Mouse (Mus musculus) cerebellum, adult 2 months (tissue): Measurements from ENCODE around the gene Ern1. TPM values are rescaled to one million over a fixed set of nuclear protein-coding genes. Genes with fewer than 3 reads are reported as not detected.

Source experiments
- DNase-seq, 2 experiments: peaks; one replicate each; pipeline ENCODE4 v3.0.0; 2021
- H3K27ac ChIP-seq: fragments of 200-500 bp; 2 replicates; pipeline ENCODE4 v1.5.1; 2012; ENCODE audit warnings: low read length, control low read depth, inconsistent platforms; ENCODE audit not compliant: insufficient read depth
- H3K27me3 ChIP-seq: fragments of 200-500 bp; 2 replicates; pipeline ENCODE4 v1.6.1; 2012; ENCODE audit warnings: inconsistent platforms, mild to moderate bottlenecking, low read length, moderate library complexity; ENCODE audit not compliant: control insufficient read depth, insufficient read depth
- H3K4me1 ChIP-seq: fragments of 200-500 bp; 2 replicates; pipeline ENCODE4 v1.6.1; 2011; ENCODE audit warnings: low read length; ENCODE audit not compliant: control insufficient read depth, insufficient read depth
- H3K4me3 ChIP-seq: fragments of 200-500 bp; replicated peaks from 2 replicates; pipeline ENCODE3; 2011; ENCODE audit warnings: mild to moderate bottlenecking, low read depth, low read length, control low read depth; ENCODE audit not compliant: insufficient read depth
- CTCF ChIP-seq: fragments of 200-500 bp; IDR thresholded peaks from 2 replicates; pipeline ENCODE4 v1.5.1; 2011; ENCODE audit warnings: low read depth, mild to moderate bottlenecking, control low read depth, low read length, moderate library complexity, borderline replicate concordance; ENCODE audit not compliant: insufficient read depth
- POLR2A ChIP-seq: fragments of 200-500 bp; IDR thresholded peaks from 2 replicates; pipeline ENCODE4 v1.6.1; 2011; ENCODE audit warnings: low read length, control low read depth, borderline replicate concordance; ENCODE audit not compliant: insufficient read depth
- WGBS: fragments of 180-500 bp; shearing (Covaris S2); methylation state at CpG from one replicate; pipeline ENCODE4 v1.1.7; 2018; 5-methylcytosine and 5-hydroxymethylcytosine counted together
- polyA plus RNA-seq: library from polyadenylated mRNA; depleted of rRNA; stranded (reverse); fragments of >200 nt; gene quantifications from 2 replicates; pipeline ENCODE4 v1.2.3, GENCODE M21; 2012; rRNA removed

The Ern1 gene
- polyA plus RNA-seq: 7.6 and 8.6 TPM in 2 replicates

GRCm38 (mm10) chr11:106487733-106488115 lies at the start of gene Ern1:
Ern1 (minus strand) TSS chr11:106487852.
- H3K27ac ChIP-seq: no peak within 1 kb of the TSS
- no peaks in the 10 kb centered on the region for H3K27me3 ChIP-seq
- TF ChIP-seq CTCF: no peak
- TF ChIP-seq POLR2A: peak; percentile 77
- DNase-seq: peak; percentile 94 to 97
- H3K4me3 ChIP-seq: peak within 1 kb of the TSS; percentile 62
- under 1% methylated on average over 28 of the region's 28 CpGs for WGBS
- no peaks in the 10 kb centered on the region for H3K4me1 ChIP-seq

DNA sequence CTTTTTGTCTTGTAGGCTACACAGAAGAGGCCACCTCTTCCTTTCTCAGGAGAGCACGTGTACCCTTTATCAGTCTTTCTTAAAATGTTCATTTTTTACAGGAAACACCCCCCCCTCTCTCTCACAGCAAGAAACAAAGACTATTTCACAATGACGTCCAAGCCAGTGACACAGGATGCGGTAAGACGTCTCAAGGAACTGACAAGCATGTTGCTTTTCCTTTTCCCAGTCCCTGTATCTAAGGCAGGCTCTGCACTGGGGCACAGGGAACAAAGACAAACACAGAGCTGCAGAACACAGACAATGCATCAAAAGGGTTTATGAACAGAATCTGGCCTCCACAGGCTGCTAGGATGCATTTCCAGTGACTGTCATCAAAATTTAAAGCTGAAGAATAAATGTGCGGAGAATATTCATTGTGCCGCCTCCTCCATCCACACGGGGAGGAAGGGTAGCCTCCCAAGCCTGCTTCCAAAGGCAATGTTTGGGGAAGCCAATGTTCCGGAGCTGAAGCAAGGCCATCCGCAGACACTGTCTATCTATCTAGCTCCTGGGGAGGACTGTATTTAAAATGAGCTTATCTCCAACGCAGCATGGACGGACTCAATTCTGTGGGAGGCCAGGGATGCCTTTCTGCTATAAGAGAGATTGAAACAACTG lies 48.7 kb upstream of the Ern1 start:
- TF ChIP-seq CTCF (no peak), POLR2A (no peak)
- Histone ChIP-seq H3K27me3 (no peaks in the 10 kb centered on the region), H3K4me1 (peaks cover 9% of the 10 kb centered on the region), H3K4me3 (no peak overlapping the region), H3K27ac (no peak overlapping the region)
- WGBS: 63% methylated on average over 11 of the region's 11 CpGs
- no peak for DNase-seq

- no peak for DNase-seq
- Histone ChIP-seq H3K4me3 (no peak overlapping the region), H3K27me3 (no peaks in the 10 kb centered on the region), H3K27ac (no peak overlapping the region), H3K4me1 (peaks cover 9% of the 10 kb centered on the region)
- TF ChIP-seq CTCF: no peak
- WGBS: 89% methylated on average over 9 of the region's 9 CpGs
Observed at GRCm38 (mm10) chr11:106535660-106536252, 48.1 kb upstream of the Ern1 start.

- TF ChIP-seq CTCF (no peak), POLR2A (no peak)
- H3K4me1 ChIP-seq: peaks cover 3% of the 10 kb centered on the region; the same call in 1 of the 2 replicates
- no peaks in the 10 kb centered on the region for H3K27me3 ChIP-seq
- H3K27ac ChIP-seq: no peak overlapping the region
- DNase-seq: peak in 1 of 2 experiments; percentile 10
- no peak overlapping the region for H3K4me3 ChIP-seq
- 49% methylated on average over 9 of the region's 9 CpGs for WGBS
Observed at GRCm38 (mm10) chr11:106532248-106532790, 44.7 kb upstream of the Ern1 start.

DNA sequence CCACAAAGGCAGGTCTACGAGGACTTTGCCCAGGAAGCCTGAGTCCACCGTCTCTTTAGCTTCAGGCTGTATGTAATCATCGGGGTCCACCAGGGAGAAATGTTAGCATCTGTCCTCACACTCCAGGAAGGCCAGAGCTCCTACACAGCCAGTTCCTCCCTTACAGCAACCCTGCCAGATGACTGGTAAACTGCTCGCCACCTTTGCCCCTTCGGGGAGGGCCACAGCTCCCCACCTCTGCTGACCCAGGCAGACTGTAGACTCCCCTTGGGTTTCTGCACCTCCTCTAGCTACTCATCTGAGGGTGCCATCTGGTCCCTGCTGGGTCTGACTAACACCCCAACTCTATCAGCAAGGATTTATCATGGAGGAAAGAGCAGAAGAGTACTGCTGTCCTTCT lies 42.1 kb upstream of the Ern1 start:
- Histone ChIP-seq H3K4me1 (no peaks in the 10 kb centered on the region), H3K4me3 (no peak overlapping the region), H3K27ac (no peak overlapping the region), H3K27me3 (no peaks in the 10 kb centered on the region)
- no peak for DNase-seq
- TF ChIP-seq CTCF: no peak
- TF ChIP-seq POLR2A: no peak
- 43% methylated on average over 5 of the region's 5 CpGs for WGBS

DNA sequence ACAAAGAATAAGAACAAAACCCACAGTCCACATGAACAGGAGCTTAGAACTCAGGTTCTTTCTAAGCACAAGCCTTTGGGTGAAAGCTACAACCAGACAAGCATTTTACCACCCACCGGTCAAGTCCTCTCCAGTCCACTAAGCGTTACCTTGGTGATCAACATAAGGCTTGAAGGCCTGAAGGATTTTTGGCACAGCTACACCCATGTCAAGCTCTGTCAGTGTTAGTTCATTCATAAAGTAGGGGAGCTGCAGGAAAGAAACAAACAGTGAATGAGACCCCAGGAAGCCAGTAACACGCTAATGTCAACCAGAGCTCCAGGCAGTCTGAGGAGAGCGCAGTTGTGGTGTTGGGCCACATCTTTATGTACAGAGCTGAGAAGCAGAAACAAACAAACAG lies 41.5 kb upstream of the Ern1 start:
- DNase-seq: no peak
- no peak overlapping the region for H3K27ac ChIP-seq
- 63% methylated on average over 4 of the region's 4 CpGs for WGBS
- no peaks in the 10 kb centered on the region for H3K4me1 ChIP-seq
- TF ChIP-seq POLR2A: no peak
- TF ChIP-seq CTCF: no peak
- no peaks in the 10 kb centered on the region for H3K27me3 ChIP-seq
- no peak overlapping the region for H3K4me3 ChIP-seq

GRCm38 (mm10) chr11:106527926-106528325 lies 40.3 kb upstream of the Ern1 start:
- no peaks in the 10 kb centered on the region for H3K27me3 ChIP-seq
- WGBS: 16% methylated on average over 1 of the region's 1 CpGs
- no peak overlapping the region for H3K27ac ChIP-seq
- no peak for DNase-seq
- TF ChIP-seq POLR2A (no peak), CTCF (no peak)
- H3K4me3 ChIP-seq: no peak overlapping the region
- no peaks in the 10 kb centered on the region for H3K4me1 ChIP-seq

DNA sequence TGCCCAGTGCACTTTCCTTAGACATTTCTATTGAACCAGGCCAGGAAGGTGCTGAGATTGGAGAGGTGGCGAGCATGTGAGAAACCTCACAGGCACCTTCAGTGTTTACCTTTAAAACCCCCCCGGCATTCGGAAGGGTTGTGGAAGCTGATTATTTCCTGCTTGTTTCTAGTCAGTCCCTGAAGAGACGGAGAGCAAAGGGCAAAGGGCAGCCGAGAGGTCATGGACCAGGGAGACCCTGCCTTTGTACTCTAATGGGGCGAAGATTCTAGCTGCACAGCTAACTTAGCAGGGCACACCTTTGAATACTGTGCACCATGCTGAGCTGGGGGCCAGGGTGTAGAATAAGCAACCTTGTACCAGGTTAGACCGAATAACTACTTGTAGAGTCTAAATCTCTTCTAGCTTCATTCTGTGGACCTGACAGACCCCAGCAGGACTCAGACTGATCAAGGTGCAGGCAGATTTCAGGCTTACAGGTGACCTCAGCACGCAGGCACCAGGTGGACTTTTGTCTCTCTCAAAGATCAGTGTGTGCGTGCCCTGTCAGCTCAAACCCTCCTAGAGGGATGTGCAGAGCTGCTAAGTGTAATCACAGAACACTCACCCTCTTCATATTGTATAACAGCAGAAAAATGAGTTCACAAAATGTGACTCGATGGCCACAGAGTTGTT lies 39.6 kb upstream of the Ern1 start:
- Histone ChIP-seq H3K4me3 (no peak overlapping the region), H3K27ac (no peak overlapping the region), H3K27me3 (no peaks in the 10 kb centered on the region), H3K4me1 (no peaks in the 10 kb centered on the region)
- WGBS: 72% methylated on average over 10 of the region's 10 CpGs
- no peak for TF ChIP-seq POLR2A
- TF ChIP-seq CTCF: no peak
- DNase-seq: no peak
